Mouse (Mus musculus) myocyte (in vitro differentiated cells): ENCODE measurements around the gene Efs.

Source experiments
- E2F4 ChIP-seq: IDR thresholded peaks from one replicate; pipeline ENCODE4 v1.6.1; 2011; ENCODE audit warnings: mild to moderate bottlenecking, control low read depth, moderate library complexity; ENCODE audit not compliant: insufficient read depth
- MAX ChIP-seq: IDR thresholded peaks from one replicate; pipeline ENCODE4 v1.6.1; 2011; ENCODE audit warnings: low read depth, mild to moderate bottlenecking, control low read depth
- MYOG ChIP-seq, 3 experiments: IDR thresholded peaks; one replicate each; pipeline ENCODE4 v1.6.1; 2011; ENCODE audit warnings: control low read depth in 2 of 3, low read depth in 2 of 3, mild to moderate bottlenecking in 2 of 3; ENCODE audit not compliant: insufficient read length in 2 of 3, control insufficient read depth in 1 of 3, insufficient read depth in 1 of 3
- POLR2A ChIP-seq: IDR thresholded peaks from one replicate; pipeline ENCODE4 v1.6.1; 2011; ENCODE audit warnings: low read depth, mild to moderate bottlenecking, control low read depth, moderate library complexity; ENCODE audit not compliant: insufficient read length
- POLR2AphosphoS2 ChIP-seq: IDR thresholded peaks from one replicate; pipeline ENCODE4 v1.6.1; 2011; ENCODE audit warnings: low read depth, control low read depth; ENCODE audit not compliant: insufficient read length
- SRF ChIP-seq: IDR thresholded peaks from one replicate; pipeline ENCODE4 v1.6.1; 2011; ENCODE audit warnings: low read depth; ENCODE audit not compliant: control insufficient read depth, insufficient read length
- TCF12 ChIP-seq: IDR thresholded peaks from one replicate; pipeline ENCODE4 v1.6.1; 2011; ENCODE audit warnings: mild to moderate bottlenecking, control low read depth; ENCODE audit not compliant: poor library complexity, insufficient read depth, severe bottlenecking

- no peak for TF ChIP-seq POLR2AphosphoS2
- no peak for TF ChIP-seq MYOG (IDR thresholded peaks at IDR 0.05; ENCODE audit: control insufficient read depth in 1 of 3, insufficient read depth in 1 of 3, insufficient read length in 2 of 3, low read depth in 2 of 3)
- TF ChIP-seq E2F4 = no peak
- TF ChIP-seq POLR2A = no peak
- TF ChIP-seq SRF = no peak
- no peak for TF ChIP-seq TCF12
- TF ChIP-seq MAX = no peak
Measured at GRCm38 (mm10) chr14:54926401-54927158, 654 bp upstream of the Efs start.
